Mouse (Mus musculus) R1 (cell line): ENCODE data around the gene Wdr25.
"Not testable (repeated sequence)": the region's sequence is repeated elsewhere in the genome, so short reads cannot be mapped to it uniquely, and the experiment has no call there.

Source experiments
- DNase-seq: peaks from one replicate; pipeline ENCODE4 v3.0.0-alpha.2; 2018; ENCODE audit warnings: low read depth, low spot score

Wdr25 gene

DNA sequence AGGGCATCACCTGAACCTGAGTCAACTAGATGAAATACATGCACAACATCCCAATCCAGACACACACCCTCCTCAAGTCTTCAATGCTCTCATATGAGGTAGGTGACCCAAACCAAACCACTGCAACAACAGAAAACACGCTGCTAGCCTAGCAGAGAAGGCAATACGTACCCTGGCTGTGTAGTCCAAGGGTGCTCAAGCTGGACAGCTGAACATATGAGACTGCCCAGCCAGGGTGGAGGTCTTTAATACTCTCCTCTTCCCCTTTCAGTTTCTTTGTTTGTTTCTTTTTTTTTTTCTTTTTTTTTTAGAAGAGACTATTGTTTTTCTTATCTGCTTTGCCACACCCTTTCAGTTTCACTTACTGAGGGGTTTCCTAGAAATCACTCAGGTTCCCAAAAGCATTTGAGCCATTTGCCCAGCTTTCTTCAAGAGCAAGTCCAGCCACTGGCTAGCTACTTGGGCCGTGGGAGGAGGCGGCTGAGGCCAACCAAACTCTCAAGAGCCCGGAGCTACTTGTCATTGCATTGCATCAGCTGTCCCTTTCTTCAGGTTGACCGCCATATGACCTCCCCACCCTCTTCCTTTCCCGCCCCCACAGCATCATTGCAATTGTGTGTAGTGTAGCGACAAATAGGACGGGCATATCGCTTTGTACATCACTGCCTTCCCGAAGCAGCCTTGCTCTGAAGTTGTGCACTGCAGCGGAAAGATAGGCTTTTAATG is at the start of gene Wdr25:
Wdr25 (plus strand) TSS at position 643 of the 726 bp plus-strand sequence.
- peak; percentile 39 for DNase-seq

DNA sequence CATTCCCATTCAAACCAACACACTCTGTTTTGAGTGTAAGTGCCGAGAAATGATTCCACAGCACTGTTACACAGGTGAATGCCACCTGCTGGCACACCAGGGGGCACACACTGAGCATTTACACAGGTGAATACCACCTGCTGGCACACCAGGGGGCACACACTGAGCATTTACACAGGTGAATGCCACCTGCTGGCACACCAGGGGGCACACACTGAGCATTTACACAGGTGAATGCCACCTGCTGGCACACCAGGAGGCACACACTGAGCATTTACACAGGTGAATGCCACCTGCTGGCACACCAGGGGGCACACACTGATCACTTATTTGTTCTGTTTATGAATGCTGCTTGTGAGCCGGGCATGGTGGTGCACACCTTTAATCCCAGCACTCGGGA is 45.4 kb upstream of the Wdr25 start:
- DNase-seq: not testable (repeated sequence)

DNA sequence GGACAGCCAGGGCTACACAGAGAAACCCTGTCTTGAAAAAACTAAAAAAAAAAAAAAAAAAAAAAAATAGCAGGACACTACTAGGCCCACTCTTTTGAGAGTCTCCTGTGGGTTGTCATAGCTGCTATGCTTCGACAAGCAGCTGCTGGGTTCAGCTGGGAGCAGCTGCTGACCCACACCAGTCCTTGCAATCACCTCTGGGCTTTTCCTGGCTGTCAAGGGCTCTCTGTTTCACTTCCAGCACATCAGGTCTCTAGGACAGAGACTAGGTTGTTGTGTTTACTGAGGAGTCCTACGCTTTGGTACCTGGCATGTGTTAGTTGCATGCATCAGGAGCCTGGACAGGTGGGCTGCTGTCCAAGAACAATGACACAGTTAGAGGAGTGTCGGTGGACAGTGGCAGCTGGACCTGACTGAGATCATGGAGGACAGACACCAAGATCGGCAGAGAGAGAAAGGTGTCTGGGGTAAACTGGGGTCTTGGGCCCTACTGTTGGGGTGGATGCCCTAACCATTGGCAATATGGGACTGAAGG is 43.9 kb upstream of the Wdr25 start:
- DNase-seq: no peak

DNA sequence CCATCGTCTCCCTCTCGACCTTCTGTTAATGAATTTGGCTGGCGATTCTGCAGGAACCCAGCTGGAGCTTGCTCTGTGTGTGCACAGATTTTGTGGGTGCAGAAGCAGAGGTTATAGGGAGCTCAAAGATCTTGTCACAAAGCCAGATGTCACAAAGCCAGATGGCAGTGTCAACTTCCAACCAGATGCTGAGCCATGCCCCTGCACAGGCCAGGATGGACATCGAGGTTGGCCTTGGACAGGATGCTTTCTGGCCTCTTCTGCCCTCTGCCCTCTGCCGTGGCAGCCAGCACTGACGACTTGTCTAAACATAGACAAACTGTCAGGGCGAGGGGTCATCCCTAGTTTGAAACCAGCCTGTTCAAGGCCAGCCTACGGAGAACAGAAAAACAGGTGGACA is 43.3 kb upstream of the Wdr25 start:
- DNase-seq: no peak

DNA sequence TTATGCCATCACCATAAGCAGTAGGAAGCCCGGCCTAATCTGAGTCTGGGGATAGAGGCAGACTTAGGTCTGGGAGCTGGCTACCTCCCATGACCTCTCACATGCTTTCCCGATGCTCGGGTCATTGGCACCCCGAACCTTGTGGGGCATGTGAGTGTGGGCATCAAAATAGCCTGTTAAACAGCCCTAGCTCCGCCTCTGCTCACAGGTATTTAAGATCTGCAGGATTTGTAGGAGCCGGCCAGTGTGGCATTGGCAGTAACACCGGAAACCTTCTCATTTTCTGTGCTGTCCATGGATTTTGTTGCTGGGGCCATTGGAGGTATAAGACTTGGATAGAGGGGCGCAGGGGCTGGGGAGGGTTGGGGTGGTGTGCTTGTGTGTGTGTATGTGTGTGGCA is 42.5 kb upstream of the Wdr25 start:
- DNase-seq: no peak

DNA sequence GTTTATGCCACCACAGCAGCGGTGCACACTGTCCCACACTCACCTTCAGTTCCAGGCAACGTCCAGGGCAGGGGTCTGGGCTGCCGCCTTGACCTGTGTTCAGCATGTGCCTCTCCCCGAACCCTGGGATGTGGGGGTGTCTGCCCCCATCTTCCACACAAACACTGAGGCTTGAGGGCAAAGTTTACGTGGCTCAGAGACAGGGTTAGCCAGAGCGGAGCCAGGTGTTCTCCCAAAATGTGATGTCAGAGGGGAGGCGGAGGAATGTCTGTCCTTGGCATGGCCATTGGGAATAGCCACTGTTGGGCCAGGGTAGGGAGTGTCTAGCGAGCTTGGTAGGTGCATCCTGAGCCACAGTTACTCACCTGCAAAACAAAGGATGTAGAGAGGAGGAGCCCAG is 40.6 kb upstream of the Wdr25 start:
- DNase-seq: no peak

DNA sequence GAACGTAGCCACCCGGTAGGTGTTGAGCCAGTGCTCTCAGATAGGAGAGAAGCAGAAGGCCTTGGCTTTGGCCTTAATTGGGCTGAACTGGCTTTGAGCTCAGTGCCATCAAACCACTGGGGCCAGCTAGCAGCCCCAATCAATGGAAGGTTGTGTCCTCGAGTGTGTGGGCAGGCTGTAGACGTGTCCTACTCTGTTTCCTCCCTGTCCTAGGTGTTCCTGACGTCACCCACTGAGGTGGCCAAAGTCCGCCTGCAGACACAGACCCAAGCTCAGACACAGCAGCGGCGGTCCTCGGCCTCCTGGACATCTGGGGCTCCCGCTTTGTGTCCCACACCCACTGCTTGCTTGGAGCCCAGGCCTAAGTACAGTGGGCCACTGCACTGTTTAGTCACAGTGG is 38.4 kb upstream of the Wdr25 start:
- DNase-seq: no peak

DNA sequence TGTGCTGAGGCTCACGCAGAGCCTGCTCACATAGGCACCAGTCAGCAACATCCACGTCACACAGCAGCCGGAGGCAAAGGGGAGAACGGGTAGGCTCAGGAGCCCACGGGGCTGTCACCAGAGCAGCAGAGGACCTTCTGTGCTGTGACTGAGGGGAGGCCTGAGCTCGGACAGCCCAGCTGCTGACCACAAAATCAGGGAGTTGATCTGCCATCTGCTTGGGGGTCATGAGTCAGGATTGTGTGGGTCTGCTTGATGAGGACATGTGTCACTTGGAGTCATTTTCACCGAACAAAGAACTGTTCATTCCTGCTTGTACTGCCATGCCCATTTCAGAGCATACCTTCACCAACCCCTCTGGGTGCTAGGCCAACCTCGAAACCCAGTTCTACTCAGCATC is 37.2 kb upstream of the Wdr25 start:
- DNase-seq: no peak

DNA sequence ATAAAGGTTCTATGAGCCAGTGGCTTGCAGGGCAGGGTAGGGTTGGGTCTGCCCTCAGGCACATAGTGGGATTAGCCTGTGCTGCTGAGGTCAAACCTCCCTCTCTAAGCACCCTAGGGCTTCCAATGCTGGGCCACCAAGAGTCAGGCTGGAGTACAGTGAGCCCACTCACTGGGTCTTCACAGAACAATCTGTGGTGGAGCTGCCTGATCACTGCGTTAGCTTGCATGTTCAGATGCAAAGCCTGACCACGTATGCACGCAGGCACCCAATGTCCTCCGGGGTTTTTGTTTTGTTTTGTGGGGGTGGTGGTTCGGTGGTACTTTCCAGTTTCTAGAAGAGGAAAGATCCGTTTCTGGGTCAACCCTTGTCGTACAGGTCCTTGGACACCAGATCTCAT is 36.3 kb upstream of the Wdr25 start:
- DNase-seq: no peak

DNA sequence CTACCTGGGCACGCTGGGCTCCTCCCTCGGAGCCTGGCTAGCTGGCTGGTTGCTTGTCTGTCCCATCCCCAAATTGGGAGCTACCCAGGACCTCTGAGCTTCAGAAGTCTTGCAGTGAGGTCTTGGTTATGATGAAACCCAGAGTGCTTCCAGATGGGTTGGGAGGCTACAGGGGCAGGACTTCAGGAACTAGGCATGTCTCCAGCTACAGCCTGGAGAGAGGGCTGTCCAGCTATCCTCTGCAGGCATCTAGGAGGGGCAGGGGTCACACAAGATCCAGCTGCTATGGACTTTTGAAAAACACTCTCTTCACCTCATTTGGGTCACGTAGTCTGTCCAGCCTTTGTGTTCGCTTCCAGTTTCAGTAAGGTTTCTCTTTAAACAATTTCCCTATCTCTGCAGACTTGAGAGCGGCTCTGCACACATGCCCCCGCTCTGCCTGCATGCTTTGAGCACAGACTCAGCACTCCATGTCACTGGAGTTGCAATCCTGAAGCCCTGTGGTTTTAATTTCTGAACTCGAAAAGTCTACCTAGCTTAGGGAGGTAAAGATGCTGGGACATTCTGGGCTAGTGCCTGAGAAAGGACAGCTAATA is 35.7 kb upstream of the Wdr25 start:
- no peak for DNase-seq

DNA sequence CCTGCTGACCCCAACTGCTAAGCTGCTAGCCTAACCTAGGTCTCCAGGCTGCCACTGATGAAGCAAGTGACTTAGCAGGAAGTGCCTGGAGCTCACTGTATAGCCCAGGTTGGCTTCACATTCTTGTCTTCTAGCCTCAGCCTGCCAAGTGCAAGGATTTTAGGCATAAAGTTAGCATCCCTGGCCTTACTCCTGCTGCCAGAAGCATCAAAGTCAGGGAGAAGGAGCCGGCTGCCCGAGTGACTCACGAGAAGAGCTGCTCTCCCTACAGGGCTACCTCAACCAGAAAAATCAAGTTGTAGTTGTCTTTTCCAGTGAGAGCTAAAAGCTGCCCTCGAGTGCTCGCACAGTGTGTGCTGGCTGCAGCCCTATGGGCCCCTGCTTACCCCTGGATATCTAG is 34.9 kb upstream of the Wdr25 start:
- DNase-seq: no peak

DNA sequence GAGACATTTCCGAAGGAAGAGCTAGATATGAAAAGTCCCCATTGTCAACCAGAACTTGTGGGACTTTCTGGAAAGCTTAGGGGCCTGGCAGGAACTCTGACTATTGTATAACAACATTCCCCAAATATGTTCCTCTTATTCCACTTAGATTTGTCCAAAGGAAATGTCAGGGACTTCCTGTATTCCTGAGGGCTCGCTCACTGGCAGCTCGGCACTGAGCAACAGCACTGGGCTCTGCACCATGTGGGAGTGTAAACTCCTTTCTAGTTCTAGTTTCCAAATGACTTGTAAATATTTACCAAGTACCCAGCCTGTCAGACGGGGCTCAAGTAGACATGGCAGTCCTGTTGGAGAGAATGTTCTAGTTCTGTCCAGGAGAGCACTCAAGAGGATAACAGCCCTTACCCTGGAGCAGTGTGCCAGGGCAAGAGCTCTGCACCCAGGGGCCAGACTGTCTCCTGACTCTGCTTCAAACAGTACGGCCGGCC is 28.4 kb upstream of the Wdr25 start:
- no peak for DNase-seq

DNA sequence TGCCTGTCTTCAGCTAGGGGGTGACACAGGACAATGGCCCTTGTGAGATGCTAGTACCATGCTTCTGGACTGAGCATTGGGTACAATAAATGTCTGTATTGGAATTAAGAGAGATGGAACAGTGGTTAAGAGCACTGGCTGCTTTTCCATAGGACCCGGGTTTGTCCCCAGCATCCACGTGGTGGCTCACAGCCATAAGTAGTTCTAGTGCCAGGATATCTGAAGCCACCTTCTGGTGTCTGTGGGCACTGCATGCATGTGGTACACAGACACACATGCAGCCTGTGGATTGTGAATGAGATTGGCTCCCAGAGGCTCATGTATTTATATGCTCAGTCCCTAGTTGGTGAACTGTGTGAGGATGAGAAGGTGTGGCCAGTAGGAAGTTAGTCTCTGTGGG is 23.9 kb upstream of the Wdr25 start:
- peak; percentile 71 for DNase-seq

DNA sequence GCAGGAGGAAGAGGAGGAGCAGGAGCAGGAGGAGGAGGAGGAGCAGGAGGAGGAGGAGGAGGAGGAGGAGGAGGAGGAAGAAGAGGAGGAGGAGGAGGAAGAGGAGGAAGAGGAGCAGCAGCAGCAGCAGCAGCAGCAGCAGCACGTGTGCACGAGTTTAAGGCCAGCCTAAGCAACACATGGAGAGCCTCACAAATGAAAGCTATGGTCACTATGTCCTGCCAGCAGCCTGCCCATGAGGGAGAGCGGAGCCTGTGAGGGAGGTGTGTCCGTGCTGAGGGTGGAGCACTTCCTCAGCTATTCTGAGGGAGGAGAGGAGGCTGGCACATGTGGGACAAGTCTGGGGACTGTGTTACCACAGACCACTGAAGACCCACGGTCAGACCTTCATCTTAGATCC is 20.3 kb upstream of the Wdr25 start:
- DNase-seq: no peak

DNA sequence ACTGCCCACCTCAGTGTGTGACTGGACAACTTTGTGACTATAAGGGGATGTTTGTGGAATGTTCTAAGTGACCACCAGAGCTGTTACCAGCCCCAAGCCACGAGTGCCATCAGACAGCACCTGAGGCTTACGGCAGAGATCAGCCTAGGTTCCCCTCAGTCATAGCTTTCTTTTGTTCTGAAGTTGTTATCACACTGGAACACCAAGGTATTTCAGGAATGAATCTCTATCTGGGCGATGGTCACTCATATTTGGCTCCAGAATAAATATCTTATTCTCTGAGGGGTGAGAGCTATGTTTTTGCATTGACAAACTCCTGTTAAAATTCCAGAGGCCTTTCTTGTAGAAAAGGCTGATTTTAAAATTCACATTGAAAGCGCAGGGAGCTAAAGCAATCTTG is 14.3 kb upstream of the Wdr25 start:
- DNase-seq: no peak

DNA sequence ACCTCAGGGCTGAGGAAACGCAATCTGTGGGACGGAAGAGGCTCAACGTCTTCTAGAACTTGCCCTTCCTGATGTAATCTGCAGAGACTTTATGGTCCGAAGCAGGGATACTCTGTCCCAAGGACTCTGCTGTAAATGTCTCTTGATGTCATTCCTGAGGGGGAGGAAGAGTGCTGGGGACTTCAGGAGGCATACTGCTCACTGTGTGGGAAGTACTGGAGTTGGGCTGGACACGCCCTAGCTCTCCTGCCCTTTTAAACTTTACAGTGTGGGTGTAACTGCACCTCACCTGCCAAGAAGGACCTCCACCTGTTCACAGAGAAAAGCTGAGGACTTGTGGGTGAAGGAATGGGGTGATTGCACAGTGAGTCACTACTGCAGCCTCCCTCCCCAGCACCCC is 12.8 kb upstream of the Wdr25 start:
- no peak for DNase-seq

DNA sequence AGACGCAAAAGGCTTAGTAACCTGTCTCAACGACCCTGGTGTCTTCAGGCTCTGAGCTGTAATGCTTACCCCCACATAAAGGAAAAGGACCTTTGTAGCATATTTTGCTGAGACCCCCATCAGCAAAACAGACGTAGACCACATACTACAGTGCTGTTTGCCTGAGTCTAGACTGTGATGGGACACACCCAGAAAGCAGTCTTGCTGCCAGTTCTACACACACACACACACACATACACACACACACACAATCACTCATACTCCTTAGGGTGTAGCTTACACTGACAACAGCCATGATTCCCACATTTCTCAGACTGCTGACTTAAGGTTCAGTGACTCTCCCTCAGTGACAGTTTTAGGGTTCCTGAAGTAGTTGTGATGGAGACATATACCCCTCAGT is 12.2 kb upstream of the Wdr25 start:
- DNase-seq: no peak

DNA sequence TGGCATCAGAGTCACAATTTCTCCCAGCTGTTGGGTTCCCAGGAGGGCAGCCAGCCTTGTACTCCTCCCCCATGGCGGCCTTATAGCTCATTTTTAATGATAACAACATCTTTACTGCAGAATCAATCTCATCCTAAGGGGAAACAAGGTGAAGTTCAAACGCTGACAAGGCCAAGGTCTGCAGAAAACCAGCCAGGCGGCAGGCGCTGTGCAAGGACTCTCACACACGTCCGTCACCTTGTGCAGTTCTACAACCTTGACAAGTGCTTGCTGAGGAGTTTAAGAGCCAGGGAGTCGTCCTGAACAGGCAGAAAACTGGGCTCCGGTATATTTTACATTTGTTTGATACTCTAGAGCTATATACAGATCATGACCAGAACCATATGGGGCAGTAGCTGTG is 10.7 kb upstream of the Wdr25 start:
- no peak for DNase-seq

DNA sequence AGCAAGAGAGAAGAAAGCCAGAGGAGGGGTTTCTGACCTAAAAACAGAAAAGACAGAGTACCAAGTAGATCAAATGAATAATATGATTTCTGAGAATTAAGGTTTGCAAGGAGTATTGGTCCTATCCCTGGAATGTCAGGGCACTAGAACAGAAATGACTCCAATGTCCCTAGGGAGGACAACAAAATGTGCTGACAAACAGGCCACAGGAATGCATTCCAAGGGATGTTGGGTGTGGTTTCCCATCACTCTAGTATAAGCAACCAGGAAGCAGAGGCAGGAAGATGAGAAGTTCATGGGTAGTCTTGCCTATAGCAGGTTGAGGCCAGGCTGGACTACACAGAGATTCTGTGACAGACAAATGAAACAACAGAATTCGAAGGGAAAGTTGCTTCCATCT is 7.5 kb upstream of the Wdr25 start:
- DNase-seq: no peak

DNA sequence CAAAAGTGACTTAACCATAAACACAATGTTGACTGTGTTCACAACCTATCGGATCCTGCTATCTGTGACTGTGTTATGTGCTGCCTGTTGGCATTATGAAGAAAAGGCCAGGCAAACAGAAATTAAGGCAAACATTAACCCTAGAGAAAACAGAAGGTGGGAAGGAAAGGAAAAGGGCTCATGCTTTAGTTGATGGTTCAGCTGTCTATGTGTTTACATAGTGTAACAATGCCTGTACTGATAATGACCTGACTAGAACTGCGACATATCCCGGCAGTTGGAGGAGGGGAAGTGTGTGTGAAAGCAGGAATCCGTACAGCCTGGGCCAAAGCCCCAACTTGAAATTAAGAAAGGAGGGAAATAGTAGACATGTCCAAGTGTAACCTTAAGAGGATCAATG is 6.4 kb upstream of the Wdr25 start:
- no peak for DNase-seq

DNA sequence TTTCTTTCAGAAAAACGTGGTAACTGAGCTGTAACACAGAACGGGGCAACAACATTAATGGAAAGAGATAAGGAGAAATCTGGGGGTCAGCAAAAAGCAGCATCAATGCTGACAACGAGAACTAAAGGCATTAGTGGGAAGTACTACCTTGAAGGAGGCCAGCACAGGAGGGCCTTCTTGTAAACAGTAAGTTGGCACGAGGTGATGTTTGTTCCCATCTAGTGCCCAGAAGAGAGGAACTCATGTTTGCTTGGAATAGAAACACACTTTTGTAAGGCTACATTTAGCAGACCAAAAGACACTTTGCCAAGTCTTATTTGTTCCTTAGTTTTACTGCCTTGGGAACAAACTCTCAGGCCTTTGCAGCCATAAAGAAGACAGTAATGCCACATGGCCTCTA is 4.8 kb upstream of the Wdr25 start:
- no peak for DNase-seq

DNA sequence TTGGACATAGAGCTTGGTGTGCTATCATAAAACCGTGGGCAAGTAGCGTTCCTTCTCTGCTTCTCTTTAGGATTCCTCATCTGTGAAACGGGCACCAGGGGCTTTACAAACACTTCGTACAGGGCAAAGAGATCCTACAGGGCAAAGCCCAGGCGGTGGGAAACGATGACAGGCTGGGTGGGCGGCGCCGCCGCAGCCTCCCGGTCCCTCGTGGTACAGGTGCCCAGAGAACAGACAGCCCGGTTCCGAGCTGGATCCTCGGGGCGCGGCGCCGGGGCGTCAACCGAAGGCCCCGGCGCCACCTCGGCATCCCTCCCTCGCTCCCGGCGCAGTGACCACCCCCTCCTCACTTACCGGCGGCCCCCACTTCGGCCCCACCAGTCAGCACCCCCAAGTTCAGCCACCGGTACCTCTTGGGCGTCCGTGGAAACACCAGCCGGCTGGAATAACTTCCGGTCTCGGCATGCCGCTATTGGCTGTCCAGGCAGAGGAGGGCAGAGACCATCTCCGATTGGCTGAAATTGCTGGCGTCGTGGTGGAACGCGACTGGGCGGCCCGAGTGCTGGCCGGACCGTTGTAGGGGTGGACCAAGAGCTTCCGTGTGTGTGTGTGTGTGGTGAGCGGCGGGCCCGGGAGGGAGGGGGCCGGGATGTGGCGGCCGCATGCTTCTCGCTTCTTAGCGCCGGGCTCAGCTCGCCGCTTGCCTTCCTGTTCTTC is 442 bp downstream of the Wdr25 start, which contains the start of gene Wars:
Wars (minus strand) TSS at position 460 of the 717 bp plus-strand sequence.
- DNase-seq: peak; percentile 97

DNA sequence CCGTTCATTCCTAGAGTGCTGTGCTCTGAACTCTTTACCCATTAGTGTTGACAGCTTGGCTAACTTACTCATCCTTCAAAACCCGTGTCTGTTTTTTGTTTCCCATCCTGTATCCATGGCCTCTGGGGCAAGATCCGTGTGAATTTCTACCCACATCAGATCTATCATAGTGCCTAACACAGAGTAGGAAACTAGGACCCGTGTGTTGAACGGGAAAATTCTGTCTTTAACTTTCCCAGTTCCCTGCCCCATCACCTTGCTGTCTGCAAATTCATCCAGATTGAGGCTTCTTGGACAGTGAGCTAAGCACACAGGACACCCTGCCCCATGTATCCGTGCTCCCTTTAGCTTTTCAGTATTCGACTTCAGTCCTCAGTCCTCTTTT is 993 bp downstream of the Wdr25 start:
- DNase-seq: no peak
